Mouse (Mus musculus): ENCODE data around the gene Babam1.

DNA sequence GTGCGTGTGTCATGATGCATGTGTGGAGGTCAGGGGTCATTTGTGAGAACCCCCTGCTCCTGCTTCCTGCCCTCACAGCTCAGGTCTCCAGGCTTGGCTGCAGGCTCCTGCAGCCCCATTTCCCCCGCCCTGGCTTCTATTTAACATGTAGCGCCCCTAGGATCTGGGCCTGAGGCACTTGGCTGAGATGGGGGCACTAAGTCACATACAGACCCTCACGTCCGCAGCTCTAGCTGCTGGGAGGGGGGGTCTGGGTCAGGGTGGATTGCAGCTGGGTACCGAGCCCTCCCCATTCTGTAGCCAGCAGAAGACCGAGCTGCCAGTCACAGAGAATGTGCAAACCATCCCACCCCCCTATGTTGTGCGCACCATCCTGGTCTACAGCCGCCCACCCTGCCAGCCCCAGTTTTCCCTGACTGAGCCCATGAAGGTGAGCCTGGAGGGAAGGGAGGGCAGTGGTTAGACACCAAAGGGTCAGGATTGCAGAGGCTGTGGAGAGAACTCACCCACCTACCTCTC, 5.8 kb downstream of the Babam1 start:
- TF ChIP-seq CTCF (IDR thresholded peaks at IDR 0.05; ENCODE audit: low read depth): no peak
- TF ChIP-seq EP300 (optimal IDR thresholded peaks at IDR 0.05): no peak
